Mouse (Mus musculus): ENCODE results near the gene Slc30a9.

- no peak for TF ChIP-seq TAL1 (IDR thresholded peaks at IDR 0.05; ENCODE audit: low read length)
- TF ChIP-seq GATA1 (IDR thresholded peaks at IDR 0.05; ENCODE audit: low read length) = no peak
These were observed 5.2 kb downstream of the Slc30a9 start for GRCm38 (mm10) chr5:67311811-67312521.

Data from erythroblast, embryonic 14.5 days (primary cell).